Mouse (Mus musculus): Measurements from ENCODE around the gene Eps15. TPM values are rescaled to one million over a fixed set of nuclear protein-coding genes. Genes with fewer than 3 reads are reported as not detected.

Eps15 gene
- polyA plus RNA-seq, 1 experiment, result 23.7 TPM

GRCm38 (mm10) chr4:109422436-109422835 lies 142.4 kb downstream of the Eps15 start:
- H3K27me3 ChIP-seq (ENCODE audit: control insufficient read depth, insufficient read depth, insufficient read length), result no peaks in the 10 kb centered on the region
- no peak for TF ChIP-seq USF1 (IDR thresholded peaks at IDR 0.05; ENCODE audit: low read depth)
- no peak for TF ChIP-seq CEBPB (IDR thresholded peaks at IDR 0.05; ENCODE audit: insufficient read depth, poor library complexity, severe bottlenecking)
- TF ChIP-seq E2F4 (IDR thresholded peaks at IDR 0.05; ENCODE audit: insufficient read depth), result no peak
- TF ChIP-seq MYOD1 (IDR thresholded peaks at IDR 0.05; ENCODE audit: control insufficient read depth in 1 of 3, insufficient read length in 2 of 3, low read depth in 2 of 3), result no peak
- no peak for TF ChIP-seq MYOG (IDR thresholded peaks at IDR 0.05; ENCODE audit: control insufficient read depth in 1 of 3, insufficient read depth in 1 of 3, insufficient read length in 2 of 3, low read depth in 2 of 3)
- no peak for TF ChIP-seq POLR2A (IDR thresholded peaks at IDR 0.05; ENCODE audit: insufficient read length, low read depth)
- TF ChIP-seq POLR2AphosphoS2 (IDR thresholded peaks at IDR 0.05; ENCODE audit: insufficient read length, low read depth), result no peak
- no peak for TF ChIP-seq TCF3 (IDR thresholded peaks at IDR 0.05; ENCODE audit: insufficient read length, low read depth)
- TF ChIP-seq TCF12 (IDR thresholded peaks at IDR 0.05; ENCODE audit: insufficient read depth, poor library complexity, severe bottlenecking), result no peak
- H3K36me3 ChIP-seq (ENCODE audit: control insufficient read depth, insufficient read depth), result no peaks in the 10 kb centered on the region
- no peak overlapping the region for H3ac ChIP-seq (ENCODE audit: control insufficient read depth, insufficient read length)
- no peak overlapping the region for H3K4me2 ChIP-seq (ENCODE audit: low read depth)
- no peak overlapping the region for H3K4me3 ChIP-seq
- no peaks in the 10 kb centered on the region for H3K79me2 ChIP-seq (ENCODE audit: control insufficient read depth, insufficient read depth)

- Histone ChIP-seq H3K4me3 (no peak overlapping the region), H3K79me2 (ENCODE audit: control insufficient read depth, insufficient read depth) (no peaks in the 10 kb centered on the region), H3ac (ENCODE audit: control insufficient read depth, insufficient read length) (no peak overlapping the region), H3K27me3 (ENCODE audit: control insufficient read depth, insufficient read depth, insufficient read length) (no peaks in the 10 kb centered on the region), H3K36me3 (ENCODE audit: control insufficient read depth, insufficient read depth) (no peaks in the 10 kb centered on the region), H3K4me2 (ENCODE audit: low read depth) (no peak overlapping the region)
- no peak for TF ChIP-seq MYOG (IDR thresholded peaks at IDR 0.05; ENCODE audit: control insufficient read depth in 1 of 3, insufficient read depth in 1 of 3, insufficient read length in 2 of 3, low read depth in 2 of 3)
- no peak for TF ChIP-seq USF1 (IDR thresholded peaks at IDR 0.05; ENCODE audit: low read depth)
- no peak for TF ChIP-seq POLR2AphosphoS2 (IDR thresholded peaks at IDR 0.05; ENCODE audit: insufficient read length, low read depth)
- TF ChIP-seq CEBPB (IDR thresholded peaks at IDR 0.05; ENCODE audit: insufficient read depth, poor library complexity, severe bottlenecking), result no peak
- TF ChIP-seq SRF (IDR thresholded peaks at IDR 0.05; ENCODE audit: control insufficient read depth, insufficient read length, low read depth), result no peak
- TF ChIP-seq MYOD1 (IDR thresholded peaks at IDR 0.05; ENCODE audit: control insufficient read depth in 1 of 3, insufficient read length in 2 of 3, low read depth in 2 of 3), result no peak
- TF ChIP-seq TCF3 (IDR thresholded peaks at IDR 0.05; ENCODE audit: insufficient read length, low read depth), result no peak
- TF ChIP-seq POLR2A (IDR thresholded peaks at IDR 0.05; ENCODE audit: insufficient read length, low read depth), result no peak
- no peak for TF ChIP-seq MAX (IDR thresholded peaks at IDR 0.05; ENCODE audit: low read depth)
- TF ChIP-seq E2F4 (IDR thresholded peaks at IDR 0.05; ENCODE audit: insufficient read depth), result no peak
- no peak for TF ChIP-seq REST (IDR thresholded peaks at IDR 0.05; ENCODE audit: insufficient read depth, insufficient read length)
- no peak for TF ChIP-seq TCF12 (IDR thresholded peaks at IDR 0.05; ENCODE audit: insufficient read depth, poor library complexity, severe bottlenecking)
Observed at GRCm38 (mm10) chr4:109423438-109423837, 143.4 kb downstream of the Eps15 start.

GRCm38 (mm10) chr4:109427058-109427457 lies 147.0 kb downstream of the Eps15 start:
- TF ChIP-seq POLR2AphosphoS2 (IDR thresholded peaks at IDR 0.05; ENCODE audit: insufficient read length, low read depth), result no peak
- no peak for TF ChIP-seq MAX (IDR thresholded peaks at IDR 0.05; ENCODE audit: low read depth)
- TF ChIP-seq MYOD1 (IDR thresholded peaks at IDR 0.05; ENCODE audit: control insufficient read depth in 1 of 3, insufficient read length in 2 of 3, low read depth in 2 of 3), result no peak
- no peak for TF ChIP-seq CEBPB (IDR thresholded peaks at IDR 0.05; ENCODE audit: insufficient read depth, poor library complexity, severe bottlenecking)
- no peak for TF ChIP-seq MYOG (IDR thresholded peaks at IDR 0.05; ENCODE audit: control insufficient read depth in 1 of 3, insufficient read depth in 1 of 3, insufficient read length in 2 of 3, low read depth in 2 of 3)
- TF ChIP-seq SRF (IDR thresholded peaks at IDR 0.05; ENCODE audit: control insufficient read depth, insufficient read length, low read depth), result no peak
- no peak for TF ChIP-seq E2F4 (IDR thresholded peaks at IDR 0.05; ENCODE audit: insufficient read depth)
- no peak for TF ChIP-seq TCF3 (IDR thresholded peaks at IDR 0.05; ENCODE audit: insufficient read length, low read depth)
- no peak for TF ChIP-seq TCF12 (IDR thresholded peaks at IDR 0.05; ENCODE audit: insufficient read depth, poor library complexity, severe bottlenecking)
- TF ChIP-seq POLR2A (IDR thresholded peaks at IDR 0.05; ENCODE audit: insufficient read length, low read depth), result no peak
- TF ChIP-seq REST (IDR thresholded peaks at IDR 0.05; ENCODE audit: insufficient read depth, insufficient read length), result no peak
- TF ChIP-seq USF1 (IDR thresholded peaks at IDR 0.05; ENCODE audit: low read depth), result no peak
- H3K79me2 ChIP-seq (ENCODE audit: control insufficient read depth, insufficient read depth), result no peaks in the 10 kb centered on the region
- no peaks in the 10 kb centered on the region for H3K27me3 ChIP-seq (ENCODE audit: control insufficient read depth, insufficient read depth, insufficient read length)
- H3K4me3 ChIP-seq, result no peak overlapping the region
- no peak overlapping the region for H3K4me2 ChIP-seq (ENCODE audit: low read depth)
- H3ac ChIP-seq (ENCODE audit: control insufficient read depth, insufficient read length), result no peak overlapping the region
- no peaks in the 10 kb centered on the region for H3K36me3 ChIP-seq (ENCODE audit: control insufficient read depth, insufficient read depth)

GRCm38 (mm10) chr4:109430250-109430649 lies 150.2 kb downstream of the Eps15 start:
- H3K79me2 ChIP-seq (ENCODE audit: control insufficient read depth, insufficient read depth), result no peaks in the 10 kb centered on the region

More at GRCm38 (mm10) chr4:109430250-109430649, 150.2 kb downstream of the Eps15 start:
- no peak for TF ChIP-seq TCF12 (IDR thresholded peaks at IDR 0.05; ENCODE audit: insufficient read depth, poor library complexity, severe bottlenecking)
- TF ChIP-seq MYOG (IDR thresholded peaks at IDR 0.05; ENCODE audit: control insufficient read depth in 1 of 3, insufficient read depth in 1 of 3, insufficient read length in 2 of 3, low read depth in 2 of 3), result no peak
- no peak for TF ChIP-seq POLR2A (IDR thresholded peaks at IDR 0.05; ENCODE audit: insufficient read length, low read depth)
- TF ChIP-seq MYOD1 (IDR thresholded peaks at IDR 0.05; ENCODE audit: control insufficient read depth in 1 of 3, insufficient read length in 2 of 3, low read depth in 2 of 3), result no peak
- no peak for TF ChIP-seq POLR2AphosphoS2 (IDR thresholded peaks at IDR 0.05; ENCODE audit: insufficient read length, low read depth)
- no peak for TF ChIP-seq REST (IDR thresholded peaks at IDR 0.05; ENCODE audit: insufficient read depth, insufficient read length)
- TF ChIP-seq SRF (IDR thresholded peaks at IDR 0.05; ENCODE audit: control insufficient read depth, insufficient read length, low read depth), result no peak
- no peak for TF ChIP-seq TCF3 (IDR thresholded peaks at IDR 0.05; ENCODE audit: insufficient read length, low read depth)
- no peak for TF ChIP-seq MAX (IDR thresholded peaks at IDR 0.05; ENCODE audit: low read depth)
- TF ChIP-seq USF1 (IDR thresholded peaks at IDR 0.05; ENCODE audit: low read depth), result no peak
- no peak for TF ChIP-seq CEBPB (IDR thresholded peaks at IDR 0.05; ENCODE audit: insufficient read depth, poor library complexity, severe bottlenecking)
- no peak for TF ChIP-seq E2F4 (IDR thresholded peaks at IDR 0.05; ENCODE audit: insufficient read depth)
- H3ac ChIP-seq (ENCODE audit: control insufficient read depth, insufficient read length), result no peak overlapping the region
- H3K4me2 ChIP-seq (ENCODE audit: low read depth), result no peak overlapping the region
- no peak overlapping the region for H3K4me3 ChIP-seq
- no peaks in the 10 kb centered on the region for H3K27me3 ChIP-seq (ENCODE audit: control insufficient read depth, insufficient read depth, insufficient read length)
- H3K36me3 ChIP-seq (ENCODE audit: control insufficient read depth, insufficient read depth), result no peaks in the 10 kb centered on the region

Measured in myocyte (in vitro differentiated cells).